Mouse (Mus musculus) testis, adult 2 months (tissue): ENCODE data around the gene Steap4.

ENCODE experiments used
- CTCF ChIP-seq: fragments of 200-500 bp; IDR thresholded peaks from 2 replicates; pipeline ENCODE4 v1.5.1; 2012; ENCODE audit warnings: low read depth, mild to moderate bottlenecking, inconsistent platforms, low read length, moderate library complexity; ENCODE audit not compliant: control insufficient read depth, insufficient read depth, insufficient replicate concordance
- POLR2A ChIP-seq: fragments of 200-500 bp; IDR thresholded peaks from 2 replicates; pipeline ENCODE4 v1.6.1; 2012; ENCODE audit warnings: low read depth, mild to moderate bottlenecking, inconsistent platforms, low read length, moderate library complexity; ENCODE audit not compliant: control insufficient read depth

DNA sequence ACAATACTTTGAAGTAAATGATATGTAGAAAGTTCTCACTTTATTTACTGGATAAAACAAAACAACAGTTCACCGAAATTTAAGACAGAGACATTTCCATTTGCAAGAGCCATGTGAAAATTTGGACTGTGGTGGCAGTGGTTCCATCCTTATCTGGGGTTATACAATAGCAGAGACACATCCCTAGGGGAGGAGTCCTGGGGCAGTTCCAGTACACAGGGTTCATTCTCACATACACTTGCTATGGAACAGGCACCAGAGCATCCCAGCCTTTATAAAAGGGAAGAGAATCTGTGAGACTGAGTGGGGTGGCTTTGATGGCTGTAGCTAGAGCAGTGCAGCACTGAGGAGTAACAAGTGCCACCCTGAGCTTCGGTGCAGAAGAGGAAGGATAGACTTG lies 40.6 kb upstream of the Steap4 start:
- no peak for TF ChIP-seq CTCF
- TF ChIP-seq POLR2A, result no peak
